In the genomic region with DNA sequence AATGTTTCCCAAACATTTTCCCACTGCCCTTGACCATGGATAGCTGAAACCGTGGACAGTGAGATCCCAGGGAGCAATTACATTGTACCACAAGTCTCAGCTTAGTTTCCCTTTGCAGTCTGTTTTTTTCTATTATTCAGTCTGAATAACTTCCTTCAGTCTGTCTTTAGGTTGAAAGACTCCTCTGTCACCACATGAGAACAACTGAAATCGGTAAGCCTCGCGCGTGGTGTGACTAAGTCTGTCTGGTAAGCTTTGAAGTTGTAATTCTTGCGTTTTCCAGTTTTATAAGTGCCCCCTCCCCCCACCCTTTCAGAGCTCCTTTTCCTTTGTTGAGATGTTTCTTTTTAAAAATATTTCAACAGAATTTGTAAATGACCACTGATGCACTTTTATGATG, we compare ENCODE assay signal across 38 mouse cellular contexts. TPM values are rescaled to one million over a fixed set of nuclear protein-coding genes. Genes with fewer than 3 reads are reported as not detected.
A peak's percentile ranks its signal among the peaks of the same experiment; 100 is the strongest.
DNase-seq lines count a peak whose midpoint lies in the region; ATAC-seq and TF ChIP-seq lines count a peak whose summit lies in the region.
"Had no signal": no experiment of that assay in that cellular context is flagged by ENCODE, and none has a peak within 500 bp of the region (broad histone marks: within the 10 kb centered on the region; RNA-seq: fewer than 3 reads in every experiment).

No protein-coding gene starts in this region.

- TF ChIP-seq EP300 in heart, postnatal 0 days (IDR thresholded peaks at IDR 0.05; ENCODE audit: low read depth): no peak

- no peak overlapping the region for H3K9ac ChIP-seq in heart, postnatal 0 days (replicated peaks; ENCODE audit: low read depth, low read length)
- no peak overlapping the region for H3K9ac ChIP-seq in hindbrain, embryonic 16.5 days (ENCODE audit: low read depth, low read length)
- H3K9ac ChIP-seq in hindbrain, embryonic 11.5 days (ENCODE audit: low read depth, low read length): no peak overlapping the region
- H3K9ac ChIP-seq: embryonic facial prominence, embryonic 15.5 days; forebrain, embryonic 12.5 days; forebrain, postnatal 0 days; heart, embryonic 13.5 days; kidney, embryonic 15.5 days; limb, embryonic 12.5 days; liver, embryonic 15.5 days; lung, embryonic 14.5 days had no signal

- H3K4me2 ChIP-seq in heart, postnatal 0 days (ENCODE audit: low read depth, low read length): no peak overlapping the region
- H3K4me2 ChIP-seq in hindbrain, embryonic 16.5 days (ENCODE audit: low read length): no peak overlapping the region
- H3K4me2 ChIP-seq in hindbrain, embryonic 11.5 days (replicated peaks; ENCODE audit: low read depth, low read length): no peak overlapping the region
- H3K4me2 ChIP-seq: embryonic facial prominence, embryonic 15.5 days; forebrain, embryonic 12.5 days; heart, embryonic 13.5 days; kidney, embryonic 15.5 days; limb, embryonic 12.5 days; liver, embryonic 15.5 days; lung, embryonic 14.5 days; midbrain, embryonic 11.5 days had no signal

- peaks cover 5% of the 10 kb centered on the region for H3K4me1 ChIP-seq in heart, postnatal 0 days (ENCODE audit: control insufficient read depth, insufficient read depth)
- peaks cover 29% of the 10 kb centered on the region for H3K4me1 ChIP-seq in thymus, adult 2 months (replicated peaks; ENCODE audit: control insufficient read depth, insufficient read depth, low read length)
- no peaks in the 10 kb centered on the region; the same call in none of the 2 replicates for H3K4me1 ChIP-seq in hindbrain, embryonic 16.5 days (ENCODE audit: control insufficient read depth, insufficient read depth, low read depth, low read length)
- H3K4me1 ChIP-seq in hindbrain, embryonic 11.5 days (replicated peaks; ENCODE audit: control insufficient read depth, insufficient read depth, low read length): no peaks in the 10 kb centered on the region
- H3K4me1 ChIP-seq: embryonic facial prominence, embryonic 10.5 days; forebrain, embryonic 12.5 days; kidney, embryonic 15.5 days; limb, embryonic 12.5 days had no signal

- TF ChIP-seq CTCF in heart, postnatal 0 days (IDR thresholded peaks at IDR 0.05; ENCODE audit: low read depth): no peak
- TF ChIP-seq CTCF in thymus, adult 2 months (IDR thresholded peaks at IDR 0.05; ENCODE audit: borderline replicate concordance, control insufficient read depth, extremely low read depth, insufficient read depth, low read length, poor library complexity): no peak

- WGBS in heart, postnatal 0 days: 81% methylated on average over 6 of the region's 6 CpGs
- 3% methylated on average over 6 of the region's 6 CpGs for WGBS in thymus, adult 2 months
- 79% methylated on average over 6 of the region's 6 CpGs for WGBS in hindbrain, embryonic 16.5 days
- 80% methylated on average over 6 of the region's 6 CpGs for WGBS in hindbrain, embryonic 11.5 days

- no peak for ATAC-seq in heart, postnatal 0 days (ENCODE audit: insufficient read depth, low read depth)
- peak; percentile 80 for ATAC-seq in activated CD4-positive, CD25-positive, alpha-beta regulatory T cell, adult 4 months
- ATAC-seq in hindbrain, embryonic 16.5 days: no peak
- no peak for ATAC-seq in hindbrain, embryonic 11.5 days (ENCODE audit: low FRiP score)
- ATAC-seq: forebrain, postnatal 0 days; midbrain, embryonic 16.5 days had no signal

- no peak for TF ChIP-seq POLR2A in thymus, adult 2 months (IDR thresholded peaks at IDR 0.05; ENCODE audit: control insufficient read depth, extremely low read depth, insufficient read depth, low read length, poor library complexity)

- H3K9me3 ChIP-seq in heart, postnatal 0 days (replicated peaks; ENCODE audit: control insufficient read depth, low read length): no peaks in the 10 kb centered on the region
- no peaks in the 10 kb centered on the region for H3K9me3 ChIP-seq in hindbrain, embryonic 16.5 days (ENCODE audit: control insufficient read depth, low read length)
- H3K9me3 ChIP-seq in hindbrain, embryonic 11.5 days (ENCODE audit: control insufficient read depth, low read length): no peaks in the 10 kb centered on the region
- H3K9me3 ChIP-seq: embryonic facial prominence, embryonic 10.5 days; embryonic facial prominence, embryonic 15.5 days; forebrain, embryonic 12.5 days; heart, embryonic 13.5 days; hindbrain, embryonic 10.5 days; kidney, embryonic 15.5 days; limb, embryonic 12.5 days; liver, embryonic 15.5 days had no signal

- H3K4me3 ChIP-seq in heart, postnatal 0 days (ENCODE audit: low read depth, low read length): no peak overlapping the region
- H3K4me3 ChIP-seq in thymus, adult 2 months (ENCODE audit: control insufficient read depth, insufficient read depth, low read length): peak overlapping the region; percentile 24; the same call in 1 of the 2 replicates
- no peak overlapping the region for H3K4me3 ChIP-seq in hindbrain, embryonic 16.5 days (ENCODE audit: low read length)
- no peak overlapping the region for H3K4me3 ChIP-seq in hindbrain, embryonic 11.5 days (ENCODE audit: low read depth, low read length)
- H3K4me3 ChIP-seq: embryonic facial prominence, embryonic 10.5 days; embryonic facial prominence, embryonic 15.5 days; forebrain, embryonic 12.5 days; heart, adult 2 months; heart, embryonic 13.5 days; hindbrain, embryonic 10.5 days; kidney, embryonic 15.5 days; limb, embryonic 12.5 days; liver, embryonic 15.5 days had no signal

- no peaks in the 10 kb centered on the region for H3K27me3 ChIP-seq in heart, postnatal 0 days (ENCODE audit: control insufficient read depth, insufficient read depth, low read length)
- no peaks in the 10 kb centered on the region for H3K27me3 ChIP-seq in thymus, adult 2 months (ENCODE audit: control insufficient read depth, insufficient read depth, low read length)
- no peaks in the 10 kb centered on the region for H3K27me3 ChIP-seq in hindbrain, embryonic 16.5 days (replicated peaks; ENCODE audit: control insufficient read depth, insufficient read depth, low read length)
- H3K27me3 ChIP-seq in hindbrain, embryonic 11.5 days (ENCODE audit: control insufficient read depth, insufficient read depth, low read length): no peaks in the 10 kb centered on the region
- H3K27me3 ChIP-seq: CH12.LX; embryonic facial prominence, embryonic 15.5 days; forebrain, embryonic 12.5 days; heart, embryonic 13.5 days; kidney, embryonic 15.5 days; limb, embryonic 12.5 days; liver, embryonic 15.5 days had no signal

- H3K27ac ChIP-seq in heart, postnatal 0 days (ENCODE audit: low read depth): peak overlapping the region; percentile 46; the same call in 1 of the 2 replicates
- peak overlapping the region; percentile 98 for H3K27ac ChIP-seq in thymus, adult 2 months (ENCODE audit: control insufficient read depth, insufficient read depth, low read length)
- no peak overlapping the region for H3K27ac ChIP-seq in hindbrain, embryonic 16.5 days (ENCODE audit: low read depth, low read length)
- H3K27ac ChIP-seq in hindbrain, embryonic 11.5 days (ENCODE audit: low read depth, low read length): no peak overlapping the region
- H3K27ac ChIP-seq: embryonic facial prominence, embryonic 10.5 days; embryonic facial prominence, embryonic 15.5 days; forebrain, embryonic 12.5 days; heart, adult 2 months; heart, embryonic 13.5 days; hindbrain, postnatal 0 days; kidney, embryonic 15.5 days; limb, embryonic 12.5 days; liver, embryonic 15.5 days had no signal

- no peak for DNase-seq in heart, postnatal 0 days (ENCODE audit: low spot score)
- DNase-seq in heart, adult 9 months (ENCODE audit: low spot score in 2 of 2): no peak
- peak; percentile 42 for DNase-seq in thymus, adult 2 months
- peak; percentile 44 to 61 for DNase-seq in thymus, postnatal 36 days
- no peak for DNase-seq in testis, postnatal 10 days (ENCODE audit: low spot score)
- DNase-seq in hindbrain, embryonic 11.5 days (ENCODE audit: low spot score): no peak
- DNase-seq: adrenal gland, postnatal 10 days; cerebellum, adult 2 months; cerebellum, postnatal 14 days; forebrain, postnatal 0 days; heart, adult 2 months; heart, postnatal 14 days; kidney, adult 18-20 months; kidney, postnatal 25 days; lung, embryonic 14.5 days; lung, postnatal 14 days; retina, postnatal 1 day; right cerebral cortex, postnatal 4 days had no signal

- H3K36me3 ChIP-seq in heart, postnatal 0 days (replicated peaks; ENCODE audit: control insufficient read depth, insufficient read depth, low read length): no peaks in the 10 kb centered on the region
- no peaks in the 10 kb centered on the region for H3K36me3 ChIP-seq in thymus, adult 2 months (ENCODE audit: control insufficient read depth, insufficient read depth, low read length)
- H3K36me3 ChIP-seq in hindbrain, embryonic 16.5 days (ENCODE audit: control insufficient read depth, insufficient read depth, low read length): no peaks in the 10 kb centered on the region
- no peaks in the 10 kb centered on the region for H3K36me3 ChIP-seq in hindbrain, embryonic 11.5 days (ENCODE audit: control insufficient read depth, insufficient read depth, low read length)
- H3K36me3 ChIP-seq: embryonic facial prominence, embryonic 15.5 days; hindbrain, embryonic 10.5 days; kidney, embryonic 15.5 days; limb, embryonic 12.5 days; liver, embryonic 15.5 days had no signal

RNA-seq across cellular contexts. Expression of gene Cnot6, which starts 10.2 kb away (rescaled TPM):
- 21.4 and 36.6 TPM in 2 replicates for total RNA-seq in heart, postnatal 0 days (2014; rRNA removed; ENCODE audit: low replicate concordance)
- polyA plus RNA-seq in heart, postnatal 0 days (2015; fragmentation: Nextera tagmentation; extraction: Ambion mirVana): 19.6 and 19.8 TPM in 2 replicates
- 10 to 100 TPM; 25.8 to 30.9 TPM for polyA plus RNA-seq in activated CD4-positive, CD25-positive, alpha-beta regulatory T cell, adult 4 months (2017; shearing (Covaris generic))
- 40.3 and 44.2 TPM in 2 replicates for polyA plus RNA-seq in thymus, adult 2 months (2012; rRNA removed)
- polyA plus RNA-seq in hindbrain, embryonic 16.5 days (2015; fragmentation: Nextera tagmentation; extraction: Ambion mirVana): 30.1 and 36.1 TPM in 2 replicates
- 60.5 and 65.3 TPM in 2 replicates for polyA plus RNA-seq in hindbrain, embryonic 11.5 days (2014; fragmentation: Nextera tagmentation; extraction: Ambion mirVana)

RNA-seq across cellular contexts. Expression of gene Scgb3a1, which starts 59.3 kb away (rescaled TPM):
- 2.0 and 82.4 TPM in 2 replicates for total RNA-seq in heart, postnatal 0 days (2014; rRNA removed; ENCODE audit: low replicate concordance)
- 2.0 and 301 TPM in 2 replicates for polyA plus RNA-seq in heart, postnatal 0 days (2015; fragmentation: Nextera tagmentation; extraction: Ambion mirVana)
- polyA plus RNA-seq in activated CD4-positive, CD25-positive, alpha-beta regulatory T cell, adult 4 months (2017; shearing (Covaris generic)): under 1 TPM in 1 of 2 experiments, not detected in 1; 0.97 TPM
- 3.0 and 7.8 TPM in 2 replicates for polyA plus RNA-seq in thymus, adult 2 months (2012; rRNA removed)
- not detected in 2 replicates for polyA plus RNA-seq in hindbrain, embryonic 16.5 days (2015; fragmentation: Nextera tagmentation; extraction: Ambion mirVana)
- polyA plus RNA-seq in hindbrain, embryonic 11.5 days (2014; fragmentation: Nextera tagmentation; extraction: Ambion mirVana): not detected in 2 replicates
- total RNA-seq: adrenal gland, postnatal 10 days; CH12.LX; forebrain, postnatal 0 days; gastrocnemius, adult 8-10 months; hindbrain, postnatal 0 days; layer of hippocampus, adult 18-20 months; left cerebral cortex, adult 18-20 months; liver, adult 2 months had no signal
- polyA plus RNA-seq: cerebellum, adult 2 months; cortical plate, adult 2 months; embryonic facial prominence, embryonic 10.5 days; embryonic facial prominence, embryonic 15.5 days; forebrain, embryonic 12.5 days; forebrain, postnatal 0 days; hindbrain, embryonic 10.5 days; kidney, embryonic 15.5 days; limb, embryonic 12.5 days; lung, embryonic 14.5 days; midbrain, embryonic 11.5 days; neural tube, embryonic 14.5 days had no signal

Comparison
In these comparisons a context has a peak if more than half of its experiments do, and no peak if none do; other contexts are left out.
1. DNase-seq: peak in thymus, adult 2 months (single experiment) and thymus, postnatal 36 days (2 of 2); none in heart, postnatal 0 days (single experiment), heart, adult 9 months (0 of 2), testis, postnatal 10 days (single experiment) and hindbrain, embryonic 11.5 days (single experiment).
2. H3K27ac ChIP-seq: peak in heart, postnatal 0 days (single experiment) and thymus, adult 2 months (single experiment); none in hindbrain, embryonic 16.5 days (single experiment) and hindbrain, embryonic 11.5 days (single experiment).